Mouse (Mus musculus) cerebellum, adult 2 months (tissue): Measurements from ENCODE around the gene Hdhd5. TPM values are rescaled to one million over a fixed set of nuclear protein-coding genes. Genes with fewer than 3 reads are reported as not detected.

Experiments
- DNase-seq, 2 experiments: peaks; one replicate each; pipeline ENCODE4 v3.0.0; 2021
- H3K27ac ChIP-seq: fragments of 200-500 bp; 2 replicates; pipeline ENCODE4 v1.5.1; 2012; ENCODE audit warnings: low read length, control low read depth, inconsistent platforms; ENCODE audit not compliant: insufficient read depth
- H3K27me3 ChIP-seq: fragments of 200-500 bp; 2 replicates; pipeline ENCODE4 v1.6.1; 2012; ENCODE audit warnings: inconsistent platforms, mild to moderate bottlenecking, low read length, moderate library complexity; ENCODE audit not compliant: control insufficient read depth, insufficient read depth
- H3K4me1 ChIP-seq: fragments of 200-500 bp; 2 replicates; pipeline ENCODE4 v1.6.1; 2011; ENCODE audit warnings: low read length; ENCODE audit not compliant: control insufficient read depth, insufficient read depth
- H3K4me3 ChIP-seq: fragments of 200-500 bp; replicated peaks from 2 replicates; pipeline ENCODE3; 2011; ENCODE audit warnings: mild to moderate bottlenecking, low read depth, low read length, control low read depth; ENCODE audit not compliant: insufficient read depth
- CTCF ChIP-seq: fragments of 200-500 bp; IDR thresholded peaks from 2 replicates; pipeline ENCODE4 v1.5.1; 2011; ENCODE audit warnings: low read depth, mild to moderate bottlenecking, control low read depth, low read length, moderate library complexity, borderline replicate concordance; ENCODE audit not compliant: insufficient read depth
- POLR2A ChIP-seq: fragments of 200-500 bp; IDR thresholded peaks from 2 replicates; pipeline ENCODE4 v1.6.1; 2011; ENCODE audit warnings: low read length, control low read depth, borderline replicate concordance; ENCODE audit not compliant: insufficient read depth
- WGBS: fragments of 180-500 bp; shearing (Covaris S2); methylation state at CpG from one replicate; pipeline ENCODE4 v1.1.7; 2018; 5-methylcytosine and 5-hydroxymethylcytosine counted together
- polyA plus RNA-seq: library from polyadenylated mRNA; depleted of rRNA; stranded (reverse); fragments of >200 nt; gene quantifications from 2 replicates; pipeline ENCODE4 v1.2.3, GENCODE M21; 2012

The Hdhd5 gene
- polyA plus RNA-seq, 1 experiment = 45.7 TPM

GRCm38 (mm10) chr6:120475288-120475687 is 55.8 kb downstream of the Hdhd5 start:
- Histone ChIP-seq H3K4me1 (peaks cover 7% of the 10 kb centered on the region), H3K27ac (no peak overlapping the region), H3K4me3 (no peak overlapping the region), H3K27me3 (no peaks in the 10 kb centered on the region)
- DNase-seq = no peak
- 79% methylated on average over 8 of the region's 8 CpGs for WGBS
- TF ChIP-seq CTCF (no peak), POLR2A (no peak)

GRCm38 (mm10) chr6:120473427-120473826 is 57.7 kb downstream of the Hdhd5 start:
- Histone ChIP-seq H3K27me3 (no peaks in the 10 kb centered on the region), H3K27ac (0 out of 2 replicates have a peak overlapping the region, but pooled peaks have one; percentile 16), H3K4me1 (peaks cover 7% of the 10 kb centered on the region), H3K4me3 (no peak overlapping the region)
- WGBS = 16% methylated on average over 5 of the region's 5 CpGs
- TF ChIP-seq POLR2A = no peak
- TF ChIP-seq CTCF = no peak
- DNase-seq = peak in 1 of 2 experiments; percentile 23

GRCm38 (mm10) chr6:120472455-120473140 is 58.5 kb downstream of the Hdhd5 start:
- 41% methylated on average over 8 of the region's 8 CpGs for WGBS
- no peak for TF ChIP-seq POLR2A
- TF ChIP-seq CTCF = no peak
- Histone ChIP-seq H3K27me3 (no peaks in the 10 kb centered on the region), H3K27ac (peak overlapping the region; percentile 39; the same call in 1 of the 2 replicates), H3K4me1 (peaks cover 7% of the 10 kb centered on the region), H3K4me3 (no peak overlapping the region)
- no peak for DNase-seq

GRCm38 (mm10) chr6:120471991-120472441 is 59.1 kb downstream of the Hdhd5 start:
- Histone ChIP-seq H3K4me3 (no peak overlapping the region), H3K4me1 (peaks cover 7% of the 10 kb centered on the region), H3K27me3 (no peaks in the 10 kb centered on the region), H3K27ac (peak overlapping the region; percentile 39; the same call in 1 of the 2 replicates)
- WGBS = 43% methylated on average over 5 of the region's 5 CpGs
- no peak for DNase-seq
- TF ChIP-seq CTCF = no peak

GRCm38 (mm10) chr6:120470666-120471065 is 60.5 kb downstream of the Hdhd5 start:
- no peak for DNase-seq
- WGBS = 100% methylated on average over 1 of the region's 1 CpGs
- no peak overlapping the region for H3K4me3 ChIP-seq
- no peak for TF ChIP-seq POLR2A
- TF ChIP-seq CTCF = no peak
- peaks cover 7% of the 10 kb centered on the region for H3K4me1 ChIP-seq
- no peak overlapping the region for H3K27ac ChIP-seq
- no peaks in the 10 kb centered on the region for H3K27me3 ChIP-seq

- TF ChIP-seq POLR2A (no peak), CTCF (no peak)
- H3K27me3 ChIP-seq = no peaks in the 10 kb centered on the region
- peaks cover 7% of the 10 kb centered on the region for H3K4me1 ChIP-seq
- DNase-seq = no peak
- no peak overlapping the region for H3K4me3 ChIP-seq
- no peak overlapping the region for H3K27ac ChIP-seq
Observed at GRCm38 (mm10) chr6:120469770-120470169, 61.3 kb downstream of the Hdhd5 start.

GRCm38 (mm10) chr6:120469268-120469667 is 61.9 kb downstream of the Hdhd5 start:
- Histone ChIP-seq H3K4me3 (no peak overlapping the region), H3K27ac (no peak overlapping the region), H3K4me1 (peaks cover 7% of the 10 kb centered on the region), H3K27me3 (no peaks in the 10 kb centered on the region)
- no peak for DNase-seq
- TF ChIP-seq POLR2A (no peak), CTCF (no peak)
- WGBS = 69% methylated on average over 3 of the region's 3 CpGs

- Histone ChIP-seq H3K27ac (no peak overlapping the region), H3K4me3 (no peak overlapping the region), H3K4me1 (peaks cover under 1% of the 10 kb centered on the region), H3K27me3 (peaks cover under 1% of the 10 kb centered on the region; the same call in 1 of the 2 replicates)
- TF ChIP-seq POLR2A (no peak), CTCF (no peak)
- 94% methylated on average over 4 of the region's 4 CpGs for WGBS
- no peak for DNase-seq
Observed at GRCm38 (mm10) chr6:120468259-120468658, 62.9 kb downstream of the Hdhd5 start.
